Mouse (Mus musculus) c-Kit-positive CD71-positive TER-119-positive erythroid progenitor cells, embryonic 14.5 days (primary cell): ENCODE measurements around the gene Uspl1.

Source experiments
- DNase-seq: peaks from one replicate; pipeline ENCODE4 v3.0.0-alpha.2; 2013; ENCODE audit warnings: low spot score

Uspl1 gene

DNA sequence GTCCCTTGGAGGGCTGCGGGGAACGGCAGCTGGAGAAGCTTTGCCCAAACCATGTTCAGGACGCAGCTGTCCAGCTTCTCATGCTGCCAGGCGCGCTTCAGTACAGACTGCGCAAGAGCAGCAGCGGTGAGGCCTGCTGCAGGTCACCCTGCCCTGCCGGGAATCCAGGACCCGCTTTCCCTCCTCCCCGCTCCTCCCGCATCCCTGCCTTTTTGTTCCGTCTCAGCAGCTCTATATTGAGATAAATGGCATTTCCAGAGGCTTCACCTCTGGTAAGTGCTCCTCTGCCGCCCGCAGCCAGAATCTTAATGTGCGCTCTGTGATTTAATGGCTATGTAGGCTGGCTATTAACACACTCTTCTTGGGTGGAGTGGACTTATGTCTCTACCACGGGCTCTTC is 74.9 kb downstream of the Uspl1 start:
- no peak for DNase-seq

DNA sequence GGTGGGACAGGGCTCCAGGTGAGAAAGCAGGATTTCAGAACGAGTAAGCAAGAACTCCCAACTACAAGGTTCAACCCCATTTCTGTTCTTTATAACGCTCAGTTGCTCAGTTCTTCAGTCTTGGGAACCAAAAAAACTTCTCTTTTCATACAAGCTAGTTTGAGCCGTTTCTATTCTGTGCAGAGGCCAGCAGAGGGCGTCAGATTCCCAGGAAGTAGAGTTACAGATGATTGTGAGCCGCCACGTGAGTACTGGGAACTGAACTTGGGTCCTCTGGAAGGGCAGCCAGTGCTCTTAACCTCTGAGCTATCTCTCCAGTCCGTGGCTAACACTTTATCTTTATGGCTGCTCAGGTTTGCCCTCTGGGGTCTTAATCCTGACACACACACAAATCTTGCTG is 77.3 kb downstream of the Uspl1 start:
- DNase-seq = peak; percentile 27

DNA sequence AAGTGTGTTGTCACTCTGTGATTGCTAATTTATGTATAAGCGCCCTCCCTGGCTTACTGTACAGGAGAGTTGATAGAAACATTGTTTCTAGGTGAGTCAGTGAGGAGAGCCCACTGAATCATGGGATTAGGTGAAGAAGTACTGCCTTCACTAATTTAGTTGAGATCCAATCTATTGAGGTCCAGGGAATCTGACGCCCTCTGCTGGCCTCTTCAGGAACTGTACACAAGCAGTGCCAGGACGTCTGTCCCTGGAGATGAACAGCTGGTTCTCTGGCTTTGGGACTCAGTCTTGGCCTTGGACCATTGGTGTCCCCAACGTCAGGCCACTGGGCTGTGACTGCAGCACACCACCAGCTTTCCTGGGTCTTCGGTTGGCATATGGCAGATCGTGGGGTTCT is 77.7 kb downstream of the Uspl1 start:
- peak; percentile 56 for DNase-seq

DNA sequence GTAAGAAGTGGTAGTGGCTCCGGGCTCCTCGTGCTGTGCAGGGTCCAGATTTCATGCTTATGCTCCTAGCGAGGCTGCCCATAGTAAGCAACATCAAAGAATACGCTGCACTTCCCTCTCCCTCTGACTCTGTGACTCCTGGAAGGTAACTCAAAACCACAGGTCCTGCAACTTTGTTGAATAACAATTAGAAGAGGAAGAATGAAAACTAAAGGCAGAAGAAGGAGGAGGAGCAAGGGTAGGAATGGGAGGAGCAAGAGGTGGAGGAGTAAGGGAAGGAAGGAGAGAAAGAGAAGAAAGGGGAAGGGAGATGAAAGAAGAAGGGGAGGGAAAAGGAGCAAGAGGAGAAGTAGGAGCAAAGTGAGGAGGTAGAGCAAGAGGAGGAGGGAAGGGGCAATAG is 80.3 kb downstream of the Uspl1 start, which contains the start of gene Alox5ap:
Gene Alox5ap, plus strand, starts transcription at position 363 of the 400 bp plus-strand sequence.
- DNase-seq = no peak

DNA sequence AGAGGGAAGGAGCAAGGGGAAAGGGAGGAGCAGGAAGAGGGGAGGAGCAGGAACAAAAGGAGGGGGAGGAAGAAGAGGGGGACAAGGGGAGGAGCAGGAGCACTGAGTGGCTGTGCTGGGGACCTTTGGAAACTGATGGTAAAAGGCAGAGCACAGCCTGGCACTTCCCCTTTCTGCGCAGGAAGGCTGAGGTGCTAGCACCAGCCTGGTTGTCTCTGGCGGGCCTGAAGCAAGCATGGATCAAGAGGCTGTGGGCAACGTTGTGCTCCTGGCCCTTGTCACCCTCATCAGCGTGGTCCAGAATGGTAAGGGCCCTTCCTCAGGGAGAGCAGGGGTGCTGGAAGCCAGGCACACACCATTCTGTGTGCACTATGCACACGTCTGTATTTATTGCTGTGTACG is 80.7 kb downstream of the Uspl1 start:
- DNase-seq = no peak
